Mouse (Mus musculus) natural killer cell, adult 2 months (primary cell): Measurements from ENCODE around the gene Chit1.

Experiments
- DNase-seq, 2 experiments: peaks; one replicate each; pipeline ENCODE4 v3.0.0; 2022; ENCODE audit warnings: low spot score in 2 of 2

Chit1 gene

GRCm38 (mm10) chr1:134079477-134080163 lies 31.4 kb upstream of the Chit1 start:
- peak; percentile 47 to 59 for DNase-seq

- no peak for DNase-seq
Observed at GRCm38 (mm10) chr1:134080406-134080805, 30.6 kb upstream of the Chit1 start.

GRCm38 (mm10) chr1:134080881-134081450 lies 30.1 kb upstream of the Chit1 start:
- no peak for DNase-seq

GRCm38 (mm10) chr1:134082987-134083516 lies 28.0 kb upstream of the Chit1 start:
- DNase-seq, result peak; percentile 73 to 87

GRCm38 (mm10) chr1:134083676-134084075 lies 27.4 kb upstream of the Chit1 start:
- DNase-seq, result no peak

- DNase-seq, result no peak
Observed at GRCm38 (mm10) chr1:134084128-134084527, 26.9 kb upstream of the Chit1 start.

GRCm38 (mm10) chr1:134086017-134086416 lies 25.0 kb upstream of the Chit1 start:
- DNase-seq, result no peak

GRCm38 (mm10) chr1:134086811-134087398 lies 24.1 kb upstream of the Chit1 start:
- no peak for DNase-seq

- no peak for DNase-seq
Observed at GRCm38 (mm10) chr1:134089074-134089473, 22.0 kb upstream of the Chit1 start.

- DNase-seq, result no peak
Observed at GRCm38 (mm10) chr1:134091851-134092250, 19.2 kb upstream of the Chit1 start.

- DNase-seq, result no peak
Observed at GRCm38 (mm10) chr1:134092368-134092767, 18.7 kb upstream of the Chit1 start.

- DNase-seq, result peak; percentile 92 to 94
Observed at GRCm38 (mm10) chr1:134092852-134093770, 17.9 kb upstream of the Chit1 start.

GRCm38 (mm10) chr1:134093771-134094526 lies 17.1 kb upstream of the Chit1 start:
- DNase-seq, result peak; percentile 76 to 77

- DNase-seq, result no peak
Observed at GRCm38 (mm10) chr1:134095033-134095612, 15.9 kb upstream of the Chit1 start.

- no peak for DNase-seq
Observed at GRCm38 (mm10) chr1:134095721-134096120, 15.3 kb upstream of the Chit1 start.

- peak in 1 of 2 experiments; percentile 28 for DNase-seq
Observed at GRCm38 (mm10) chr1:134096264-134096934, 14.6 kb upstream of the Chit1 start.

GRCm38 (mm10) chr1:134097080-134097855 lies 13.8 kb upstream of the Chit1 start:
- DNase-seq, result no peak

GRCm38 (mm10) chr1:134097956-134098725 lies 12.9 kb upstream of the Chit1 start:
- peak; percentile 58 to 80 for DNase-seq
